Mouse (Mus musculus): ENCODE data around the gene Eif2b1.
"Not testable (repeated sequence)": the region's sequence is repeated elsewhere in the genome, so short reads cannot be mapped to it uniquely, and the experiment has no call there.

Gene Eif2b1

DNA sequence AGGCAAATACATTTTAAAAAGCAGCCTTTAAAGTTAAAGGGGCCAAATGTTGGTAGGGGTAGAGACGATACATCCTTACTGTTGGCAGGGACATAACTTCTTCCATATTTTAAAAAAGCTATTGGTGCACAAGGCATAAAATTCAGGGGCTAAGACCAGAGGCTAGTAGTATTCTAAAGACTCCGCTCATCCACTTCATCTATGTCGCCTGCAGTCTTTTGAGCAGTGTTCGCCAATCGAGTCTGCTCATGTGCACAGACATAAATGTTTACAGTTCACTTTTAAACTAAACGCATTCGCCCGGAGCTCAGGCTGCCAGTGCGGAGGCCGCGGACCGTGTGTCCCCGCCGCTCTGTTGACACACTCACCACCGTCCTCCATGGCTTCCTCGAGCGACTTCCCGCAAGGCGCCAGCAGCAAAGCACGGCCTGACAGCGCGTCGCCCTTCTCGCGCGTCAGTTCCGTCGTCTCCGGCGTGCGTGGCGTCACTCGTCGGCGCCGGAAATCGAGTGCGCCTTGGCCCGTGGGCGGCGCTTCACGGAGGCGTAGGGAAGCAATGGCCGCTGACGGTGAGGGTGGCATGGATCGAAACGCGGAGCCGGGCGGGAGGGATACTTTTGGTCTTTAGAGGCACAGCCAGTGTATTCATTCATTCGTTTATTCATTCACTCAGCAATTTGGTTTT lies at the start of gene Eif2b1, which contains the start of gene Gtf2h3:
TSS of gene Eif2b1 (minus strand) at position 499 of the 685 bp plus-strand sequence.
TSS of gene Gtf2h3 (plus strand) at position 508 of the 685 bp plus-strand sequence.
- peak; percentile 96 for DNase-seq (ENCODE audit: low read depth, low spot score)

DNA sequence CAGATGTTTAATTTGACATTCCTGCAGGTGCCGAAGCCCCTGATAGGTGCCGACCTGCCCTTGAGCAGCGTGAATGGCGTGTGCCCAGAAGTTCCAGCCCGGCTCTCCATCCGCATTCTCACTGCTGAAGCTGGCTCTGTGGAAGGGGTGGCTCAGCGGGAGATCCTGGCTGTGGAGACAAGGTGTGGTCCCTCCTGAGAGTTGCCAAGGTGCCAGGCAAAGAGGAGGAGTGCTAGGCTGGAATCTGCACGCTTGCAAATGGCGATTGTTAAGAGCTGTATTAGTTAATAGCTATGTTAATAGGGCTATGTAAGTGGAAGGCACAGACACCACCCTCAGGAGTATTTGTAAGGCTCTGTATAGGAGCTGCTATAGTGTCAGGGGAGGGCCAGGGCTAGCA lies 45.4 kb upstream of the Eif2b1 start:
- DNase-seq (ENCODE audit: low read depth, low spot score), result no peak

DNA sequence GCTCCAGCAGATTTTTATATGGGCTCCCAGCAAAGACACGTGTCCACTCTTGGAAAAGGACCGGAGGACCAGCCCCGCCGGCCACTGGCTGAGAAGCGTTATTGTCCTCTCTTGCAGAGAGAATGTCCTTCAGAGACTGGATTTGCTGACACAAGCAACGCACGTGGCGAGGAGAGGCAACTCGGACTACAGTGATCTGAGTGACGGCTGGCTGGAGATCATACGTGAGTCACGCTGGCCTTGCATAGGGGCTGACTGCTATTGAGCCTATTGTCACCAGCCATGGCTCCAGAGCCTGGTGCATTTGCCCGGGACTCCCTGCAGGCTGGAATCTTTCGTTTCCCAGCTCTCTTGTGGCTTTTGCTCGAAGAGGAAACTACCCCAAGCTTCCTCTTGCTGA lies 44.0 kb upstream of the Eif2b1 start:
- DNase-seq (ENCODE audit: low read depth, low spot score), result no peak

DNA sequence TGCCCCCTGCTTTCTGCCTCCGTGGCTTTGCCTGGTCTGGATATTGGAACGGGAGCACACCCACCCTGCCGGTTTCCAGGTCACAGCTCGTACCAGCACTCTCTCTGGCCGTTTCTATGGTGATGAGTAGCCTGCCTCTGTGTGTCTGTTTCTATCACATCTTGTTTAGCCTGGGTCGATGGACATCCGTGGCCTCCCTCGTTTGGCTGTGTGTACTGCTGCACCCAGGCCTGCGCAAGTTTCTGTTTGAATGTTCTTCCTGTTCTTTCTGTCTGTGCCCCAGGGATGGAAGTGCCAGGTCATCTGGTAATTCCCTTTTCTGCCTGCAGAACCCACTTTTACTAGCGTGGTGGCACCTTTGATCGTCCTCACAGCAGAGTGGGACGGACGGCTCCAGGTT lies 42.4 kb upstream of the Eif2b1 start:
- DNase-seq (ENCODE audit: low read depth, low spot score), result no peak

DNA sequence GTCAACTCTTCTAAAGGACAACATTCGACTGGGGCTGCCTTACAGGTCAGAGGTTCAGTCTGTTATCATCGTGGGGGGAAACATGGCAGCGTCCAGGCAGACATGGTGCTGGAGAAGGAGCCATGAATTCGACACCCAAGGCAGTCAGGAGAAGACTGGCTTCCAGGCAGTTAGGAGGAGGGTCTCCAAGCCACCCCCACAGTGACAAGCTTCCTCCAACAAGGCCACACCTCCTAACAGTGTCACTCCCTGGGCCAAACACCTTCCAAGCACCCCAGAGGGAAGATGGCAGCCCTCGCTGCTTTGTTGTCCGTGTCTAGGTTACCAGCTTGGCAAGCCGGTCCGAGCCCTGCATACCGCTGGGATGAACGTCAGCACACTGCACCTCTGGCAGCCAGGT lies 39.8 kb upstream of the Eif2b1 start:
- DNase-seq (ENCODE audit: low read depth, low spot score), result no peak

DNA sequence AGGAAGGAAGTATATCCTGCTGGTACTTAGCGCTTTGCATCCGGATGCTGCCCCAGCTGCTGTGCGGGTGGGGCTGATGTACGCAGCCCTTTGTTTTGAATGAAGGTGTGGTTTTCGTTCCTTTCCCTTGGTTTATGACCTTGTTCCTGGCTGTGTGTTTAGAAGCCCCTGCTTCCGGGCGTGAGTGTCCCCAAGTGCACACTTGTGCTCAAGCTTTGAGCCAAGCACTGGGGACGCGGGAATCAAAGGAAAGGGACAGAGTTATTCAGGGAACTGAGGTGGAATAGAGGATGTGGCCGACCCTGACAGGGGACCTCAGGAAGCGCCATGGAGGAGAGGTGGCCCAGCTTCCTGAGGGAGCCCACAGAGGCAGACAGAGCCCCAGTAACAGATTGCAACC lies 35.8 kb upstream of the Eif2b1 start:
- no peak for DNase-seq (ENCODE audit: low read depth, low spot score)

DNA sequence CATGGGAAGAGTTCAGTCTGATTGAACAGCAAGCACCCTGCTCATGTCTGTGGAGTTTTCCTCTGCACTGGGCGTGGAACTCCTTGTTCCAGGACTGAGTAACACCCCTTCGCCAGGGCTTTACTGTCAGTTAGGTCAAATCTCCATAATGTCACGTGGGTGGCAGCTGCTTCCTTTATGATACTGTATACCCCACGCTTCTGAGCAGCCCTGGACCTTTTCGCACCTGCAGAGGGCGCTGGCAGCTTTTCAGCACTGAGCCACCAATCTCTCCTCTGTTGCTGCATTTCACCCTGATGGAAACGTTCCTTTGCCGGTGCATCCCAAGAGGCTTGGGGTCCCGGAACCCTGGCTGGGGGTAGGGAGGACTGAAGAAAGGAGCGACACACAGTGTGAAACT lies 32.0 kb upstream of the Eif2b1 start:
- no peak for DNase-seq (ENCODE audit: low read depth, low spot score)

DNA sequence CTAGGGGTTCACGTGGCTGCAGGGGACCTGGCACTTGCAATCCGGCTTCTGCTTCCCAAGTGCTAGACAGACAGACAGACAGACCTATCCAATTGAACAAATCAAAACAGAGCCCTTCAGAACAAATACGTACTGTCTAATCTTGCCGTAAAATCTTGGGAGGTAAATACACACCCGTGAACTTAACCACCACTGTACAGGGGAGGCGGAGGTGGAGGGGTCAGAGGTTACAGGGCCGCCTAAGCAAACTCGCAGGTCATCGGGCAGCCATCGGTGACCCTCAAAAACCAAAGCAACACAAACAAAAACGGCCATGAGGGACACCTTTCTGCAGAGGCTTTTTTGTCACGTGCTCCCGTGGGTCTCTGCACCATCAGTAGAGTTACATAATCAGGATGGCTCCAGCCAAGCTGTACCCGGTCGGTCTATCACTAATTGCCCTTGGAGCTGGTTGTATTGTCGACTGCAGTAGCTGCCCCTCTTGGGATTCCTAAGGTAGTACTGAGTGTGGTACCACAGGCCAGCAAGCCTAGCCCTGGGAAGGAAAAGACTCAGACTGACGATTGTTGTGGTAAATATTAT lies 26.2 kb upstream of the Eif2b1 start:
- DNase-seq (ENCODE audit: low read depth, low spot score), result no peak

DNA sequence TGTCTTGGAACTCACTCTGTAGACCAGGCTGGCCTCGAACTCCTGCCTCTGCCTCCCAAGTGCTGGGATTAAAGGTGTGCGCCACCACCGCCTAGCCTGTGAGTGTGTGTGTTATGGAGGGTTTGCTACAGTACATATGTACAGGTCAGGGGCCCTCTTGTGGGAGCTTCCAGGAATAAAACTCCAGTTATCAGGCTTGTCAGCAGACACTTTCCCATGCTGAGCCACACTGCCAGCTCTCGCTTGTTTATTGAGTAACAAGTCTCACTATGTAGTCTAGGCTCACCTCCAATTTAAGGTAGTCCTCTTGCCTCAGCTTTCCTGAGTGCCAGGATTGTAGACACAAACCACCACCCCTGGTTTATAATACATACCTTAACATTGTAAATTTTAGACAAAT lies 25.4 kb upstream of the Eif2b1 start:
- DNase-seq (ENCODE audit: low read depth, low spot score), result no peak

DNA sequence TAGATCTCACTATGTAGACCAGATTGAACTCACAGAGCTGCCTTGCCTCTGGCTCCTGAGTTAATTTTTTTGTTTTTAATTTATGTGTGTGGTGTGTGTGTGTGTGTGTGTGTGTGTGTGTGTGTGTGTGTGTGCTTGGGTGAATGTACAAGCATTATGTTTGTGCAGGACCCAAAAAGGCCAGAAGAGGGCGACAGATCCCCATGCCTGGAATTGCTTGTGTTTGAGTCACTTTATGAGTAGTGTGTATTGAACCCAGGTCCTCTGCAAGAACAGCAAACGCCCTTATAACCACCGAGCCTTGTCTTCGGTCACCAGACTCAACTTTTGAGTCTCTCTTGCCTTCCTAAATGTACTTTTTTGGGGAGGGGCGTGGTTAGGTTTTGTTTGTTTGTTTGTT lies 23.4 kb upstream of the Eif2b1 start:
- peak; percentile 62 for DNase-seq (ENCODE audit: low read depth, low spot score)

DNA sequence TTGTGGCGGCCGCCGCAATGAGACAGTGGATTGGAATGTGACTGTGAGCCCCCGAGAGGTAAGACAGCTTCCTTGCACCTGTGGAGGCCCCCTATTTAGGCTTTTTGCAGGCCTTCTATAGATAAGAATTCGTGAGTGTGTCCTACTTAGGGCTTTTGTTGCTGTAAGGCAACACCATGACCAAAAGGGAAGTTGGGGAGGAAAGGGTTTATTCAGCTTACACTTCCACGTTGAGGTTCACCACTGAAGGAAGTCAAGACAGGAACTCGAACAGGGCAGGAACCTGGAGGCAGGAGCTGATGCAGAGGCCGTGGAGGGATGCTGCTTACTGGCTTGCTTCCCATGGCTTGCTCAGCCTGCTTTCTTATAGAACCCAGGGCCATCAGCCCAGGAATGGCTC lies 20.8 kb upstream of the Eif2b1 start:
- not testable (repeated sequence) for DNase-seq (ENCODE audit: low read depth, low spot score)

DNA sequence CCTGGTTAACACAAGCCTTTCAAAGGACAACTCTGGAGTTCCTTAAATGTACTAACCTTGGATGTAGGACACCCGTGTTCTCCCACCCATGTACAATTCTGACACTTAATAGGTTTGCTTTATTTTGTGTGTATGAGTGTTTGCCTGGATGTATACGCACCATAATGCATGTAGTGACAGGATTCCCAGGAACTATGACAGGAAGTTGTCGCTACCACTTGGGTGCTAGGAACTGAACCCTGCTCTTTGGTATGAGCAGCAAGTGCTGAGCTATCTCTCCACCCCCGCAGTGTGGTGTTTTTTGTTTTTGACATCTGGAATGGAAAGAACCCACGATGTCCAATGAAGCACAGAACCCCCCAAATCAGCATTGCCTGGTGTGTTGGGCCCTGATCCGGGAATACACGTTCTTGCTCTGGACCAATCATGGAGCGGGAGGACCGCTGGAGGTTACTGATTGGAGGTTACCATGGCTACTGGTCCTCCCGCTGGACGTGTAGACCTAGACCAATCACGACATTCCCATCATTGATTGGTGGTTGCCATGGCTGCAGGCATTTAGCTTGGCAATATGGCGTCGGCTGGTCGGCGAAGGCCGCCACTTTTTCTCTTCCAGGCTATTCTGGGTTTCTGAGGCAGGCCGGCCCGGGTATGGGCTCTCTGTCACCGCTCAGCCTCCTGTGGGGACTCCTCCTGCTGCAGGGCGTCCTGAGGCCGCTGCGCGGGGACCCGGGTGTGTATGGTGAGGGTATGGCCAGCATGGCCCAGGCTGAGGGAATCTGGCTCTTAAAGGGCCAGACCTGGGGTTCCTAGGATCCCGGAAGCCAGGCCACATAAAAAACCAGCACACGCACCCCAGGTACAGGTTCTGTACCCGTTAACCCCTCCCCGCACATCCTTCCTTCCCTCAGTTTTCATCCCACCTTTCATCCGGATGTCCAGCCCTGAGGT lies 19.6 kb upstream of the Eif2b1 start:
- DNase-seq (ENCODE audit: low read depth, low spot score), result peak; percentile 97

DNA sequence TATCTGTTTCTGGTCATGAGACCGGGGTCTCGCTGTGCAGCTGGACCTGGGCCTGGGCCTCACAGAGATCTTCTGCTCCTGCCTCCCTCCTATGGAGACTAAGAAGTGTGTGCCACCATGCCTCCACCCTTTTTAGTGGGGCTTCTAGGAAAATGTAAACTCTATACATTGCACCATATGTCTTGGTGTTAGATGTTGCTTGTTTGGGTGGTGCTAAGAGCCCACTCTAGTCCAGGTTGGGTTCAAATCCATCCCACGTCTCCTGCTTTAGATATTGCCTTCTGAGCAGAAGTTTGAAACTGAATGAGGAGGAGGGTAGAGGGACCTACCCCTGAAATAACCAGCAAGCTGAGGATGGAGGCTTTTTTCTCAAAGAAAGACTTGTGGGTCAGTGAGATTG lies 13.8 kb upstream of the Eif2b1 start:
- no peak for DNase-seq (ENCODE audit: low read depth, low spot score)

DNA sequence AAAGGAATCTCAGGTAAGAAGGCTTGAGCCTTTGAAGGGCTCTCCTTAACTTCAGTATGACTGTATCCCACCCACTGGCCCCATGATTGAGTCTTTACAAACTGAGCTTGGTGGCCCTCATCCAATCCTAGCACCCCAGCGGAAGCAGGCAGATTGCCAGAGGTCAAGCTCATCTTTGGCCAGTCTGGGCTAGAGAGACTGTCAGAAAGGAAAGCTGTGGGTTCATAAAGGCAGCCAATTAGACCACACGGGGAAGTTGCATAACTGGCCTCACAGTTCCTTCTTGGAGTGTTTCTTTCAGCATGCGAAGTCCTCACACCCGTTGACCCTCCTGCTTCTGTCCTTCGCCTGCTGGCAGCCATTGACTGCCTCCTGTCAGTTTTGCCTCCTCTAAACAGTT lies 3.6 kb upstream of the Eif2b1 start:
- no peak for DNase-seq (ENCODE audit: low read depth, low spot score)

DNA sequence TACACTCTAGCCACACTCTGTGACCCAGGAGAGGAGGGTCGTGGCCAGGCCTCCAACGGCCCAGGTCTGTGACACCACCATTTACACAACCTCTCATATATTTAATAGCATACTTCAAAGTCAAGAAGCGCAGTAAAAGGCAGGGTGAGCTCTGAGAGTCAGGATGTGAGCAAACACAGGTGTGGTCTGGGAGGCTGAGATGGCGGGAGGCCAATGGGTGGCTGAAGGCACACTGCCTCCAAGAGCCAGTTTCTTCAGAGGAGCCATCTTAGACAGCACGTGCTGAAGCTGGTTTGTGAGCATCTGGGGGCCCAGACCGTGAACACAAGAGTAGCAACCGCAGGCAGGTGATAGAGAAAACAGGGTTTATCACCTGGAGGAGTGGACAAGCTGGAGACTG lies 3.5 kb downstream of the Eif2b1 start:
- no peak for DNase-seq (ENCODE audit: low read depth, low spot score)

DNA sequence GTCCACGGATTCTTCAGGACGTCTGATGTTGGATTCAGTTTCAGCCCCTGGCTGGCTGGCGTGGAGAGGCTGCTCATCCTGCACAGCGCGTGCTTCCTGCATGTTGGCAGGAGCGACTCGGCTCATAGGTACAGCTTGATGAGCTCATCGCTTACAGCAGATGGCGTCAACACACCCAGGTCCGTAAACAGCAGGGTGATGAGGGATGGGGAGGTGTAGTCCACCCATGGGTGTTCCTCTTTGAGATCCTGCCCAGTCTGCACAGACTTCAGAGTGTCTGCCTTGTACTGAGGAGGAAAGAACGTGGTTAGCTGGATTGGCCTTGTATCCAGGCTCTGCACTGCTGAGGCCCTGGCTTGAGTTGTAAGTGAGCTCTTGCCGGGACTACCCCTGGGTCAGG lies 7.9 kb downstream of the Eif2b1 start:
- no peak for DNase-seq (ENCODE audit: low read depth, low spot score)

DNA sequence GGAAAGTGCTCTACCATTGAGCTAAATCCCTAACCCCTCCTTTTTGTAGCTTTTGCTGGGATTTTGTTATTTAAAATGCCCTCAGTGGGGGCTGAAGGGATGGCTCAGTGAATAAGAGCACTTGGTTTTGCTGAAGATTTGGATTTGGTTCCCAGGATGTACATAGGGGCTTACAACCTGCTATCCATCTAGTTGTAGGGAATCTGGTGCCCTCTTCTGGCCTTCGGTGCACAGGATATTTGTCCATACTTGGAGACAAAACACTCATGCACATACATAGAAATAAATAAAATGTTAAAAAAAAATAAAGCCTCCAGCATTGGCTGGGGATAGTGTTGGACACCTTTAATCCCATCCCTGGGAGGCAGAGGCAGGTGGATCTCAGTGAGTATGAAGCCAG lies 23.8 kb downstream of the Eif2b1 start:
- no peak for DNase-seq (ENCODE audit: low read depth, low spot score)

DNA sequence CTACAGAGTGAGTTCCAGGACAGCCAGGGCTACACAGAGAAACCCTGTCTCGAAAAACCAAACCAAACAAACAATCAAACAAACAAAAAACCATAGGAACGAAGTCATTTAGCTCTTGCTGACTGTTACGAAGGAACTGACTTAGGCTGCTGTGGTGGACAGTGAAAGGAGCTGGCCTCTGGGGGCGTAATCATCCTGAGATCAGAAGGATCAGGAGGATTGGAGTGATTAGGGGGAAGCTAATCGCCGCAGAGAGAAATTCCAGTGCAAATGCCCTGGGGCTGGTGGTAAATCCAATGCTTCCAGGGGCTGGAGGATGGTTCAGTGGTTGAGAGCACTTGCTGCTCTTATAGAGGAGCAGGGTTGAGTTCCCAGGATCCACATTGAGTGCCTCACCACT lies 25.3 kb downstream of the Eif2b1 start:
- no peak for DNase-seq (ENCODE audit: low read depth, low spot score)

DNA sequence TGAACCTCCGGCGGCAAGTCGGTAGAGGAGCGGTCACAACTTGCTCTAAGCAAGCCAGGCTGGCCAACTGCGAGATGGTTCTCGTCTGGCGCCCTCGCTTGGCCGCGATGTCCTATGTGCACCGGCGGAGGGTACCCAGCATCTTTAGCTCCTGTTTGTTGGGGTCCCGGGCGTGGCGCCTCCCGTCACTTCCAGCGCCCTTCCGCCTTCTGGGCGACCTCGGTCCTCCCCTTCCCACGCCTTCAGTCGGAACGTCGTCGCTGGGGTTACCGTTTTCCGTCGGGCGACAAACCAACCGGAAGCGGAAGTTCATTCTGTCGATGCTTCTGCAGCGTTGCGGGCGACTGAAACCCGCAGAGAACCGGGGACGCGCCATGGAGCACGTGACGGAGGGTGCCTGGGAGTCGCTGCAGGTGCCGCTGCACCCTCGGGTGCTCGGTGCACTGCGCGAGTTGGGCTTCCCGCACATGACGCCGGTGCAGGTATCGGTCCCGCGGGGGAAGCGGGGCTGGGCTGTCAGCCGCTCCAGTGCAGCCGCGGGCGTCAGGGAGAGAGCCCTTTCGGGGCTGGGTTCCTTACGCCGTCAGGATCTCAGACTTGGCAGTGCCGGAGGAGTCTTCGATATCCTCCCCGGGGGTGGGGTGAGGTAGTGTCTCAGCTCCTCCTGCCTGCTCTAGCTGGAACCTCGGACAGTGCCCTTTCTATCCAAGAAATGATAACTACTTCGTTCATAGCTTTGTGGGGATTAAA lies 26.2 kb downstream of the Eif2b1 start, which contains the start of gene Ddx55:
TSS of gene Ddx55 (plus strand) at position 307 of the 750 bp plus-strand sequence.
- peak; percentile 94 for DNase-seq (ENCODE audit: low read depth, low spot score)

DNA sequence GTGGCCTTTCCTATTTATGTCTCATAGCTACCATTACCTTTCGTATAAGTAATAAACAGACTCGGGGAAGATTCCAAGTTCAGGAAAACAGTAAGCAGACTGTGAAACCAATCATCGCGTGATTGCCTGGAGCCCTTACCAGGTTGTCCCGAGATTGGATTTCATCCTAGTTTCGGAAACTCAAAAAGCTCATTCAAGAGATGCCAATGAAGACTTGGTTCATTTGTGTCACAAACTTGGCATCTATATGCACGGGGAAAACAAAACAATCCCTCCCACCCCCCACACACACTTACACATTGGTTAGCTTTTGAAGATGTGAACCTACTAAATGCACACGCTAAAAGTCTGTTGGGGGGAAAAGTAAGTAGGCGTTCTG lies 26.8 kb downstream of the Eif2b1 start:
- no peak for DNase-seq (ENCODE audit: low read depth, low spot score)

DNA sequence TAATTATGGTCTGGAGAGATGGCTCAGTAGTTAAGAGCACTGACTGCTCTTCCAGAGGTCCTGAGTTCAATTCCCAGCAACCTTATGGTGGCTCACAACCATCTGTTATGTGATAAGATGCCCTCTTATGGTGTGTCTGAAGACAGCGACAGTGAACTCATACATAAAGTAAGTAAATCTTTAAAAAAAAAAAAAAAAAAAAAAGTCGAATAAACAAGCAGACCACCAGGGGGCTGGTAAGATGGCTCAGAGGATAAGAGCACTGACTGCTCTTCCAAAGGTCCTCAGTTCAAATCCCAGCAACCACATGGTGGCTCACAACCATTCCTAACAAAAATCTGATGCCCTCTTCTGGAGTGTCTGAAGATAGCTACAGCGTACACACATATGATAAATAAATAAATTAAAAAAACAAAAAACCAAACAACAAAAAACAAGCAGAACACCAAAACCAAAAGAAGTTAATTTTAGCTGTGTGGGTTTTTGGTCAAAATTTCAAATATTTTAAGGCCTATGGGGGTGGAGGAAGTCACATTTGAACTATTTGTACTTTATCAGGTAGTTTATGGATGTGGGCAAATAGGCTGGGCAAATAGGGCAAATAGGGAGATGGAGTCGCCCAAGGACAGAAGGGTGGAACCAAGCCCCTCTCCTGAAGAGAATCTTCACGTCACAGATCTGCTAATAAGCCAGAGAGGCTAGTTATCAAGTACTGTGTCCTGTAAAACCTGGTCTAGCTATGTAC lies 27.4 kb downstream of the Eif2b1 start:
- not testable (repeated sequence) for DNase-seq (ENCODE audit: low read depth, low spot score)
